Mouse (Mus musculus) midbrain, embryonic 10.5 days (tissue): Measurements from ENCODE around the gene Klk13. TPM values are rescaled to one million over a fixed set of nuclear protein-coding genes. Genes with fewer than 3 reads are reported as not detected.
"Not testable (repeated sequence)": the region's sequence is repeated elsewhere in the genome, so short reads cannot be mapped to it uniquely, and the experiment has no call there.

Source experiments
- DNase-seq: peaks from one replicate; pipeline ENCODE4 v3.0.0-alpha.2; 2017; ENCODE audit warnings: low spot score
- H3K27ac ChIP-seq: fragments of 300-500 bp; sonication (generic); replicated peaks from 2 replicates; pipeline ENCODE4 v1.5.1; 2016; ENCODE audit warnings: mild to moderate bottlenecking
- H3K27me3 ChIP-seq: fragments of 300-500 bp; sonication (generic); 2 replicates; pipeline ENCODE4 v1.6.1; 2016; ENCODE audit warnings: low read depth, mild to moderate bottlenecking; ENCODE audit not compliant: poor library complexity, severe bottlenecking
- H3K36me3 ChIP-seq: fragments of 300-500 bp; sonication (generic); 2 replicates; pipeline ENCODE4 v1.6.1; 2016; ENCODE audit warnings: mild to moderate bottlenecking, moderate library complexity
- H3K4me1 ChIP-seq: fragments of 300-500 bp; sonication (generic); 2 replicates; pipeline ENCODE4 v1.6.1; 2016
- H3K4me3 ChIP-seq: fragments of 300-500 bp; sonication (generic); 2 replicates; pipeline ENCODE4 v1.5.1; 2016; ENCODE audit warnings: mild to moderate bottlenecking, moderate library complexity
- H3K9me3 ChIP-seq: fragments of 300-500 bp; sonication (generic); replicated peaks from 2 replicates; pipeline ENCODE4 v1.6.1; 2016; ENCODE audit warnings: mild to moderate bottlenecking
- WGBS: fragments of 180-500 bp; shearing (Covaris S2); methylation state at CpG from one replicate; pipeline ENCODE4 v1.1.7; 2016; 5-methylcytosine and 5-hydroxymethylcytosine counted together
- polyA plus RNA-seq: library from polyadenylated mRNA; unstranded; fragments of >200 nt; fragmentation: Nextera tagmentation; extraction: Ambion mirVana; gene quantifications from 2 replicates; pipeline ENCODE4 v1.2.1, GENCODE M21; 2016

Gene Klk13
- polyA plus RNA-seq, result 0.21 and 0.33 TPM in 2 replicates

DNA sequence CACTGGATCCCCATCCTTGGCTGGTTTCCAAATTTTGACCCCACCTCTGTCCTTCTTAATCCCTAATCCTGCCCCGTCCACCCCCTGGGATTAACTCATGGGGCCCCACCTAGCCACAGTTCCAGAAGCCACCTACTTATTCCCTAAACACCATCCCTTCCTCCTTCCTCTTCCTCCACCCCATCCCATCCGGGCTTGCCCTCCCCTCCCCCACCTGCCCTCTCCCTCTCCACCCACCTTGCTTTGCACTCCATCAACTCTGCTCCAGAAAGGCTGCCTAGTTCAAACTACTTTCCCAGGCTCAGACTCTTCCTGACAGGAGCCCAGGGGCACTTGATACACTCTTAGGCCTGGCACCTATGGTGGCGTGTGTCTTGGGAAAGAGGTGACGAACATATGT lies at the start of gene Klk13:
Gene Klk13, plus strand, starts transcription at position 301 of the 400 bp plus-strand sequence.
- Histone ChIP-seq H3K36me3 (no peaks in the 10 kb centered on the region), H3K4me1 (peaks cover 14% of the 10 kb centered on the region), H3K27ac (peak within 1 kb of the TSS; percentile 38), H3K27me3 (peaks cover 9% of the 10 kb centered on the region; the same call in 1 of the 2 replicates), H3K9me3 (no peaks in the 10 kb centered on the region), H3K4me3 (peak within 1 kb of the TSS; percentile 35)
- 63% methylated on average over 4 of the region's 4 CpGs for WGBS
- no peak for DNase-seq

DNA sequence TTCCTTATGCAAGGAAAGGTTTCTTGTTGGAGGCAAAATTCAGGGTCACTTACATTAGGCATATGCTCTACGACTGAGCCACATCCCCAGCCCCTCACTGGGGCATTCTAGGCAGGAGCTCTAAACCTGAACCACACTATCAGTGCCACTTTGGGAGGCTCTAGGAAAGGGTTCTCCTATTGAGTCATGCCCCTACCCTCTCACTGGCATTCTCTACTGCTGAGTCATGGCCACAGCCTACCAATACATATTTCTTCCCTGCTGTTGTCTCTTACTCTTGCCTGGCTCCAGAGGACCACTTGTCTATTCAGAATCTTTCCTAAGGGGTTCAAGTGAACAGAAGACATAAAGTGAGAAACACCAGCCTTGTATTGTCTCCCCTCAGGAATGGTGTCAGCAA lies 49.6 kb upstream of the Klk13 start:
- no peaks in the 10 kb centered on the region for H3K9me3 ChIP-seq
- H3K27ac ChIP-seq, result no peak overlapping the region
- no peaks in the 10 kb centered on the region for H3K36me3 ChIP-seq
- no peaks in the 10 kb centered on the region for H3K27me3 ChIP-seq
- H3K4me3 ChIP-seq, result no peak overlapping the region
- H3K4me1 ChIP-seq, result no peaks in the 10 kb centered on the region
- DNase-seq, result no peak
- WGBS, result 83% methylated on average over 1 of the region's 1 CpGs

DNA sequence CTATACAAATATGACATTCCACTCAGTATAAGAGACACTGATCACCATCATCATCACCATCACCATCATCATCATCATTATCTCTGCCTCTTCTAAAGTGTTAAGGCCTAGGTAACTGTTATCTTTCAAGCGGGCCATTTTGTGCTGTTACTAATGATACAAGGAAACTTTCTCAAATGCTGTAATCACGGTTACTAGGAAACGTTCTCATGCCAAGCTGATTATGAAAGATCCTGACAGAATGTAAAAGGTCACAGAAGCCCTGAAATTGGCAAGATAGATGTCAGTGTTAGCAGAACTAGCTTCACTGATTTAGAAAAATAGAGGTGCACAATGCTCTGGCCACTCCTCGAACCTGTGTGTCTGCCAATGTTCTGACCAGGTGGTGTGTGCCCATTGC lies 45.1 kb upstream of the Klk13 start:
- not testable (repeated sequence) for H3K4me3 ChIP-seq, H3K36me3 ChIP-seq, H3K27ac ChIP-seq, H3K9me3 ChIP-seq, H3K4me1 ChIP-seq, DNase-seq, H3K27me3 ChIP-seq
- 89% methylated on average over 4 of the region's 4 CpGs for WGBS

DNA sequence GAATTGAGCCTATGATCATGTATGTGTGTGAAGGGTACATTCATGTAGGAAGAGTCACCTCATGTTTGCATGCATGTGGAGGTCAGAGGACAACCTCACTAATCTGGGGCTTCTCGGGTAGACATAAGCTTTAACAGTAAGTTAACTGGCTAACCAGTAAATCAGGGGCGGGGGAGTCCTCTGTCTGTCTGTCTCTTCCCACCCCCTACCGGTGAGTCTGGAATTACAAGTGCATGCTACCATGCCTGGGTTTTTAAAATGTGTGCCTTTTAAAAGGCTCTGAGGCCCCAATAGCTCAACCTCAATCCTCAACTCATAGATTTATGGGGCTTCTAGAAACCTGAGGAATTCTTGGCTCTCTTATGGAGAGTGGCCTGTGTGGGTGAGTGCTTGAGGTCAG lies 43.8 kb upstream of the Klk13 start:
- WGBS, result 22% methylated on average over 3 of the region's 3 CpGs
- Histone ChIP-seq H3K4me3 (no peak overlapping the region), H3K27me3 (no peaks in the 10 kb centered on the region), H3K9me3 (no peaks in the 10 kb centered on the region), H3K27ac (no peak overlapping the region), H3K4me1 (peaks cover 14% of the 10 kb centered on the region), H3K36me3 (no peaks in the 10 kb centered on the region)
- peak; percentile 26 for DNase-seq

DNA sequence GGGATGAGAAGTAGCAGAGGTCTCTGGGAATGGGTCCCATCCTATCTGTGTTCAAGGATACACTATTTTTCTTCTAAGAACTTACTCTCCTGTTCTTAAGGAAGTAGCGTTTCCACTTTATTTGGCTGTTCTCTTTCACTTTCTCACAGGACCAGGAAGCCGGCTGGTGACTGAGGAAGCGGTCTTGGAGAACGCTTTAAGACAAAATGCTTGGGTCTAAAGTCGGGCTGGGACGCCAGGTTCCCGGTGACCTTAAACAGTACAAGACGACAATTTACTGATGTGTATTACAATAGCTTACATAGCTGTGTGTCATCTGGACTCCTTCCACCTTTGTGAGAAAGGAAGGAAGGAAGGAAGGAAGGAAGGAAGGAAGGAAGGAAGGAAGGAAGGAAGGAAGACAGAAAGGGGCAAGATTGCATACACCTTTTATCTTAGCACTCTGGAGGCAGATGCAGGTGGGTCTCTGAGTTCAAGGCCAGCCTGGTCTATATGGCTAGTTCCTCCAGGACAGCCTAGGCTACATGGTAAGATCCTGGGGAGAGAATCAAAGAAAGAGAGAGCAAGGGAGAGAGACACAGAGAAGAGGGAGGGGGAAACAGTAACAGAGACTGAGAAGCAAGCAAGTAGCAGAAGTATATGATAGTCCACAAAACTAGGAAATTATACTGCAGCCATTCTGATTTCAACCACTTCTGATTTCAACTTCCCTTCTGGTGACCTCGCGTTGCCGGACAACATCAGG lies 41.1 kb upstream of the Klk13 start:
- H3K9me3 ChIP-seq, result no peaks in the 10 kb centered on the region; the same call in 1 of the 2 replicates
- H3K4me3 ChIP-seq, result peak overlapping the region; percentile 73
- no peak for DNase-seq
- peaks cover 22% of the 10 kb centered on the region for H3K36me3 ChIP-seq
- peaks cover 14% of the 10 kb centered on the region for H3K4me1 ChIP-seq
- H3K27me3 ChIP-seq, result no peaks in the 10 kb centered on the region
- 68% methylated on average over 11 of the region's 11 CpGs for WGBS
- H3K27ac ChIP-seq, result peak overlapping the region; percentile 88

DNA sequence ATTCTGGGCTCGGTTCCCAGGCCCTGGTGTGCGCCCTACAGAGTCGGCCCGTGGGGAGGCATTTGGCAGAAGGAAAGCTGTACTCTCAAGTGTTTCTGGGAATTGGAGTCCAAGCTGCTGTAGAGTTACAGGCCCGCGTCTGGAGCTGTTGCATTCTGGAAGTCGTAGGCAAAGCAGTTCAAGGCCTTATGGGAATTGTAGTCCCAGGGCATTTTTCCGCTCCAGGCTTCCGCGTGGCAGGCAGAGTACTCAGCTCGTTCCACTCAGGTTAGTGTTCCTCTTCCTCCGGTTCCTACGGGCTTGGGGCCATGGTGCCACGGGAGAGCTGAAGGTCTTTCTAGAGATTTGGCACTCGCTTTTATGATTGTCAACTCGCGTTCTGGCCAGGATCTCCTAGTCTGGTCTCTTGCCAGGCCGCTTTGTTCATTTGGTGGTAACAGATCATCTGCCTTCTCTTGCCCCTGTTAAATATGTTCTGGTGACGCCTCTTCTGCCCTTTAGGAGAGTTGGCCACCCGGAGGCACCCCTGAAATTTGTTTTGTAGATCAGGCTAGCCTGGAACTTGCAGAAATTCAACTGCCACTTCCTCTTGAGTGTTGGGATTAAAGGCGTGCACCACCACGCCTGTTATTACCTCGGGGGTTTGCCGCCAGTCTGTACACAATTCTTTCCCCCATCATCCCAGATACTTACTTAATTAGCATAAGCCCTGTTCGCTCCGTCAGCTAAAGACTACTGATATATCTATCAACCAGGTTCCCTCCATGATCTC lies 40.4 kb upstream of the Klk13 start, which contains the start of gene Ctu1:
Gene Ctu1, plus strand, starts transcription at position 208 of the 772 bp plus-strand sequence.
- no peaks in the 10 kb centered on the region for H3K27me3 ChIP-seq
- DNase-seq, result peak; percentile 83
- H3K36me3 ChIP-seq, result peaks cover 30% of the 10 kb centered on the region
- peak within 1 kb of the TSS; percentile 73 for H3K4me3 ChIP-seq
- H3K27ac ChIP-seq, result peak within 1 kb of the TSS; percentile 88
- H3K9me3 ChIP-seq, result peaks cover 4% of the 10 kb centered on the region; the same call in 1 of the 2 replicates
- WGBS, result under 1% methylated on average over 26 of the region's 26 CpGs
- H3K4me1 ChIP-seq, result peaks cover 14% of the 10 kb centered on the region

DNA sequence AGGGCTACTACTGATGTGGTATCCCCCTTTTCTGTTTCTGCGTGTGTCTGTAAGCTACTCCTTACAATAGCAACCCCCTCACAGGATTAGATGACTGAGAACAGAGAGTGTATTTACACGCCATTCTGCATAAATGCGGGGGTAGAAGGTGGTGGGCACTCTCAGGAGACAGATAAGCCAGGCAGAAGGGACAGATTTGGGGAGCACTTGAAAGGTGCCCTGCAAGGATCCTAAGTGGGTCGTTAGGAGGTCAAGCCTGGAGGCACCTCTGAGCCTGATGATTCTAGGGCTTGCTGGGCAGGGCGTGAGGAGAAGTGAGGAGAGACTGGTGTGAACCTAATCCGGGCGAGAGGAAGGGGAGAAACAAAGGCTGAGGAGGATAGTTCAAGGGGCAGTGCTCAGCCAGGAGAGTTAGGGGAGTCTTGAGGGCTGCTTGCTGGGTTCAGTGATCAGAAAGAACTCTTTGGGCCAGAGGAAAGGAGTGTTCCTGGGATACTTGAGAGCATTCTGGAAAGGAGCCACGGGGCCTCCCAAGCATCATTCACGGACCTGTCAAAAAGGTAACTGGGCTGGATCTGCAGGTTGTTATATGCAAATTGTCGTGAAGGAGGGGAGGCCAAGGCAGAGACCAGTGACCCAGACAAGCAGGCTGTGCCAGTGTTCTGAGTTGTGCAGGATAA lies 39.6 kb upstream of the Klk13 start:
- Histone ChIP-seq H3K4me1 (peaks cover 14% of the 10 kb centered on the region), H3K27me3 (no peaks in the 10 kb centered on the region), H3K27ac (peak overlapping the region; percentile 88), H3K9me3 (peaks cover 8% of the 10 kb centered on the region; the same call in 1 of the 2 replicates), H3K4me3 (peak overlapping the region; percentile 73), H3K36me3 (peaks cover 37% of the 10 kb centered on the region)
- 20% methylated on average over 10 of the region's 10 CpGs for WGBS
- DNase-seq, result peak; percentile 33

DNA sequence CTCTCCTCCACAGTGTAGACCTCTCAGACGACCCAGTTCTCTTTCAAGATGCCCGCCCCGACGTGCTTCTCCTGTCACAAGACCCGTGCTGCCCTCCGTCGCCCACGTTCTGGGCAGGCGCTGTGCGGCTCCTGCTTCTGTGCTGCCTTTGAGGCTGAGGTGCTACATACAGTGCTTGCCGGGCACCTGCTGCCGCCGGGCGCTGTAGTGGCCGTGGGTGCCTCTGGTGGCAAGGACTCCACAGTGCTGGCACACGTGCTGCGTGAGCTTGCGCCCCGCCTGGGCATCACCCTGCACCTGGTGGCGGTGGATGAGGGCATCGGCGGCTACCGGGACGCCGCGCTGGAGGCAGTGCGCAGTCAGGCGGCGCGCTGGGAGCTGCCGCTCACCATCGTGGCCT lies 37.3 kb upstream of the Klk13 start:
- no peaks in the 10 kb centered on the region for H3K27me3 ChIP-seq
- peaks cover 14% of the 10 kb centered on the region for H3K4me1 ChIP-seq
- DNase-seq, result no peak
- H3K36me3 ChIP-seq, result peaks cover 46% of the 10 kb centered on the region
- WGBS, result 90% methylated on average over 32 of the region's 32 CpGs
- peaks cover 11% of the 10 kb centered on the region; the same call in 1 of the 2 replicates for H3K9me3 ChIP-seq
- no peak overlapping the region for H3K4me3 ChIP-seq
- no peak overlapping the region for H3K27ac ChIP-seq

DNA sequence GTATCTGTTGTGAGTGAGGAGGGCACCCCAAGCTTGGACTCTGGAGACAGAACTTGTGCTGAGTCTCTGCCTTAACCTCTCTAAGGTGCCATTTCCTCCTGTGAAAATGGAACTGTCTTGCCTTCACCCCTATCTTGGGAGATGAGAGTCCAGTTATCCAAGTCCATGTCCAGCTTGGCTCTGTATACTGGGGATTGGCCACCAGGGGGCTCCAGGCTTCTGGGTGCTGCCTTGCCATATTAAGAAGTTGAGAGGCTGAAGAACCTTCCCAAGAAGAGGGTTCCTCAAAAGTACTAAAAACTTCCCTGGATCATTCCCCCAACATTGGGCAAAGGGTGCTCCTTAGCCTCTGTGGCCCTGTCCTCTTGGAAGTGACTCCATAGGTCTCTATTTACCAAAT lies 33.9 kb upstream of the Klk13 start:
- peaks cover 46% of the 10 kb centered on the region for H3K36me3 ChIP-seq
- H3K9me3 ChIP-seq, result peaks cover 11% of the 10 kb centered on the region; the same call in 1 of the 2 replicates
- no peaks in the 10 kb centered on the region for H3K27me3 ChIP-seq
- peak; percentile 40 for DNase-seq
- no peaks in the 10 kb centered on the region for H3K4me1 ChIP-seq
- no peak overlapping the region for H3K27ac ChIP-seq
- H3K4me3 ChIP-seq, result no peak overlapping the region

DNA sequence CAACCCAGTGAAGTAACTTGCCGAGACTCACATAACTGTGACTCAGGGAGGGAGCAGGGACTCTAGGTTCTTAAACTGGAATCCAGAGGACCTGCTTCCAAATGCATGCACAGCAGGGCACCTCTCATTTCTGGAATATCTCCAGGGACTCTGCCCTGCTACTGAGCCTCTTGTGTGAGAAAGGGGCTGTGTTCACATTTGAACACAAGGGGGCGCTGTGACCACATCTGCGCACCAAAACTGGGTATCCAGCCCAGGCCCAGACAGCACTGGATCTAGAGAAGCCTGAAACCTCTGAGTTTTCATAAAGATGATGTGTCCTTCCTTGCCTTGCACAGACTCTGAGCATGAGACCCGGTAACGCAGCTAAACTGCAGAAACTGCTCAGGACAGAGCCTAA lies 31.4 kb upstream of the Klk13 start:
- Histone ChIP-seq H3K27me3 (no peaks in the 10 kb centered on the region), H3K4me1 (peaks cover 4% of the 10 kb centered on the region; the same call in 1 of the 2 replicates), H3K9me3 (peaks cover 11% of the 10 kb centered on the region; the same call in 1 of the 2 replicates), H3K36me3 (peaks cover 26% of the 10 kb centered on the region), H3K4me3 (no peak overlapping the region), H3K27ac (no peak overlapping the region)
- 17% methylated on average over 5 of the region's 5 CpGs for WGBS
- peak; percentile 68 for DNase-seq

DNA sequence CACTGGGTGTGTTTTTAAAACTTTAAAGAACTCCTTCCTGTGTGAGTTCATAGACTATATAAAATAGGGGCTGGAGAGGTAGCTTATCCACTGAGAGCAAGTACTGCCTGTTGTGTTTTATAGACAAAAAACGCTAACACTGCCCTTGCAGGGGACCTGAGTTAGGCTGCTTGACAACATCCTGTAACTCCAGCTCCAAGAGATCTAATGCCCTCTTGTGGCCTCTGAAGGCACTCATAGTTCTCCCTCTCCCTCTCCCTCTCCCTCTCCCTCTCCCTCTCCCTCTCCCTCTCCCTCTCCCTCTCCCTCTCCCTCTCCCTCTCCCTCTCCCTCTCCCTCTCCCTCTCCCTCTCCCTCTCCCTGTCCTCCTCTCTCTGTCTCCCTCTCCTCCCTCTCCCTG lies 29.9 kb upstream of the Klk13 start:
- not testable (repeated sequence) for DNase-seq
- 17% methylated on average over 1 of the region's 1 CpGs for WGBS

DNA sequence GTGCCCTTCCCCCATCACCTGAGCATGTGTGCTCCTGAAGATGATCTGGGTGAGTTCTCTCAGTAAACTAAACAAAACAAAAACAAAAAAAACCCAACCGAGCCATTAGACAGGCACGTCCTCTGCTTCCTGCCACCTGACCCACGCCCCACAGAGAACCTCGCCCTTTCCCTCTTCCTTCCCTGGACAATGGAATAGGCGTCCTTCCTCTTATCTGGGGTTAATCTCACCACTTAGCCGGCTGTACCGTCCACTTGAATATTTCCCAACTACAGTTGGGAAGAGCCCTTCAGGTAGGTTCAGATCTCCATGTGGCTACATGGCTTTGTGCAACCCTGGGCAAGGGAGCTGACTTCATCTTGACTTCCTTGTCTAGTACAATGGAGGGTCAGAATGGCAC lies 27.3 kb upstream of the Klk13 start:
- no peak overlapping the region for H3K27ac ChIP-seq
- 74% methylated on average over 7 of the region's 7 CpGs for WGBS
- no peaks in the 10 kb centered on the region for H3K27me3 ChIP-seq
- no peaks in the 10 kb centered on the region for H3K36me3 ChIP-seq
- peaks cover 4% of the 10 kb centered on the region; the same call in 1 of the 2 replicates for H3K4me1 ChIP-seq
- no peaks in the 10 kb centered on the region for H3K9me3 ChIP-seq
- no peak overlapping the region for H3K4me3 ChIP-seq
- DNase-seq, result no peak

More for the DNA sequence above, 29.9 kb upstream of the Klk13 start:
- H3K9me3 ChIP-seq, H3K27ac ChIP-seq, H3K27me3 ChIP-seq, H3K4me1 ChIP-seq, H3K4me3 ChIP-seq: not testable (repeated sequence)
- peaks cover 11% of the 10 kb centered on the region for H3K36me3 ChIP-seq
